Mouse (Mus musculus) stomach, embryonic 16.5 days (tissue): ENCODE data around the gene Cyp4f16. TPM values are rescaled to one million over a fixed set of nuclear protein-coding genes. Genes with fewer than 3 reads are reported as not detected.

Experiments used
- ATAC-seq: fragments of 200-750 bp; cut with Nextera tagmentation; 2 replicates; pipeline ENCODE4 v1.8.0; 2017; ENCODE audit warnings: moderate number of reproducible peaks, moderate TSS enrichment; ENCODE audit not compliant: insufficient read depth, low FRiP score
- H3K27ac ChIP-seq: fragments of 300-500 bp; sonication (generic); 2 replicates; pipeline ENCODE4 v1.5.1; 2014; ENCODE audit warnings: low read length
- H3K27me3 ChIP-seq: fragments of 300-500 bp; sonication (generic); 2 replicates; pipeline ENCODE4 v1.6.1; 2014; ENCODE audit warnings: low read length, control low read depth, mixed read lengths; ENCODE audit not compliant: control insufficient read depth, insufficient read depth
- H3K36me3 ChIP-seq: fragments of 300-500 bp; sonication (generic); 2 replicates; pipeline ENCODE4 v1.6.1; 2014; ENCODE audit warnings: low read length; ENCODE audit not compliant: control insufficient read depth, insufficient read depth
- H3K4me1 ChIP-seq: fragments of 300-500 bp; sonication (generic); 2 replicates; pipeline ENCODE4 v1.6.1; 2014; ENCODE audit warnings: low read length, control low read depth, mixed read lengths; ENCODE audit not compliant: control insufficient read depth, insufficient read depth
- H3K4me2 ChIP-seq: fragments of 300-500 bp; sonication (generic); 2 replicates; pipeline ENCODE4 v1.6.1; 2014; ENCODE audit warnings: low read depth, low read length, mixed read lengths
- H3K4me3 ChIP-seq: fragments of 300-500 bp; sonication (generic); replicated peaks from 2 replicates; pipeline ENCODE4 v1.5.1; 2014; ENCODE audit warnings: mild to moderate bottlenecking, low read length
- H3K9ac ChIP-seq: fragments of 300-500 bp; sonication (generic); 2 replicates; pipeline ENCODE4 v1.6.1; 2014; ENCODE audit warnings: low read length
- H3K9me3 ChIP-seq: fragments of 300-500 bp; sonication (generic); replicated peaks from 2 replicates; pipeline ENCODE4 v1.6.1; 2016; ENCODE audit warnings: low read length, control low read depth; ENCODE audit not compliant: control insufficient read depth
- WGBS: fragments of 180-500 bp; shearing (Covaris S2); extraction: QIAGEN DNeasy Blood & Tissue Kit; methylation state at CpG from one replicate; pipeline ENCODE4 v1.1.7; 2014; 5-methylcytosine and 5-hydroxymethylcytosine counted together
- polyA plus RNA-seq: library from polyadenylated mRNA; unstranded; fragments of >200 nt; fragmentation: Nextera tagmentation; extraction: Ambion mirVana; gene quantifications from 2 replicates; pipeline ENCODE4 v1.2.1, GENCODE M21; 2015

Cyp4f16 gene
- polyA plus RNA-seq, 1 experiment from 2014 or later: 28.7 TPM

DNA sequence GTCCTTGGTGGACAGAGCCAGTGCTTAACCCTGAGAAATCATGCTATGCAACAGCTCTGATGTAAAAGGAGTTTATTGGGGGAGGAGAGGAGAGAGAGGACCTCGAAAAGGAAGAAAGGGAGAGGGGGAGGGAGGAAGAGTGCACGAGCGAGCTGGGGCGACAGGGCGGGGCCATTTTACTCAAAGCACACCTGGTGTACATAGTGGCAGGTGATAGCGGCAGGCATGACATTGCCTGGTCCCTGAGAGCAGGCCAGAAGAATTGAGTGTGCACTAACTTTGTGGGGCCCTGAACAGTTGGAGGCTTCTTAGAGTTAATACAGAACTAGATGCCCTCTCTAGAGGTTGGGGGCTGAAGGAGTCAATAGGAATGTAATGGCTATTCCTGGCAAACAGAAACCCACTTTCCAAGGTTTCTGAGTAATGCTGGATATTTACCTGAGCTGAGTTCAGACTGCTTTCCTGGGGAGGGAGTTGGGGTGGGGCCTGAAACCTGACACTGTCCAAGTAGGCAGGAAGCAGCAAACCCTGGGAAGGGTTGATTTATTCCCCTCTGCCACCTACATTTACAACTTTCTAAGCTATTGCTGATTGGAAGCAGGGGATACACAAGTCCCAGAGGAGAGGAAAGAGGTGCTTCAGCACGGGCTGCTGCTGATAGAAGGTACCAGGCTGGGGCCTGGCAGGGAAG is 41.3 kb downstream of the Cyp4f16 start:
- no peaks in the 10 kb centered on the region for H3K9me3 ChIP-seq
- no peaks in the 10 kb centered on the region for H3K4me1 ChIP-seq
- H3K4me3 ChIP-seq: no peak overlapping the region
- no peaks in the 10 kb centered on the region for H3K27me3 ChIP-seq
- ATAC-seq: peak; percentile 75
- H3K9ac ChIP-seq: no peak overlapping the region
- H3K27ac ChIP-seq: no peak overlapping the region; the same call in 1 of the 2 replicates
- H3K4me2 ChIP-seq: no peak overlapping the region
- H3K36me3 ChIP-seq: no peaks in the 10 kb centered on the region
- 34% methylated on average over 7 of the region's 7 CpGs for WGBS

GRCm38 (mm10) chr17:32596494-32596893 is 60.1 kb downstream of the Cyp4f16 start:
- WGBS: 86% methylated on average over 18 of the region's 18 CpGs
- Histone ChIP-seq H3K9me3 (no peaks in the 10 kb centered on the region), H3K4me1 (no peaks in the 10 kb centered on the region), H3K4me2 (no peak overlapping the region), H3K36me3 (no peaks in the 10 kb centered on the region), H3K27me3 (no peaks in the 10 kb centered on the region), H3K4me3 (no peak overlapping the region), H3K9ac (no peak overlapping the region), H3K27ac (no peak overlapping the region)
- no peak for ATAC-seq

Other genes starting within 250 kb of the Cyp4f16 start
- 94.7 and 98.8 TPM in 2 replicates for gene Akap8, start 215.3 kb upstream of the Cyp4f16 start, polyA plus RNA-seq
- 72.0 and 78.9 TPM in 2 replicates for gene Akap8l, start 186.0 kb upstream of the Cyp4f16 start, polyA plus RNA-seq
- 23.7 and 24.5 TPM in 2 replicates for gene Wiz, start 147.1 kb upstream of the Cyp4f16 start, polyA plus RNA-seq
- 1.8 and 2.1 TPM in 2 replicates for gene Rasal3, start 133.0 kb upstream of the Cyp4f16 start, polyA plus RNA-seq
- 0.39 and 0.84 TPM in 2 replicates for gene Pglyrp2, start 112.4 kb upstream of the Cyp4f16 start, polyA plus RNA-seq
- 26.2 and 42.6 TPM in 2 replicates for gene Cyp4f39, start 83.8 kb upstream of the Cyp4f16 start, polyA plus RNA-seq
- gene Cyp4f17, start 30.5 kb upstream of the Cyp4f16 start, polyA plus RNA-seq: 7.2 and 7.5 TPM in 2 replicates
- not detected in 2 replicates for gene Cyp4f37, start 84.8 kb downstream of the Cyp4f16 start, polyA plus RNA-seq
- gene Cyp4f40, start 122.3 kb downstream of the Cyp4f16 start, polyA plus RNA-seq: 1.2 and 2.1 TPM in 2 replicates
- 0.41 and 1.0 TPM in 2 replicates for gene Cyp4f15, start 149.1 kb downstream of the Cyp4f16 start, polyA plus RNA-seq